15 mouse cellular contexts compared by ENCODE assay signal in genomic region chr11:90232685-90233084, GRCm38 (mm10). TPM values are rescaled to one million over a fixed set of nuclear protein-coding genes. Genes with fewer than 3 reads are reported as not detected.
DNase-seq lines count a peak whose midpoint lies in the region; ATAC-seq lines count a peak whose summit lies in the region.
"Had no signal": no experiment of that assay in that cellular context is flagged by ENCODE, and none has a peak within 500 bp of the region (broad histone marks: within the 10 kb centered on the region; RNA-seq: fewer than 3 reads in every experiment).

No protein-coding gene starts in this region.

- peaks cover 30% of the 10 kb centered on the region for H3K4me1 ChIP-seq in kidney, embryonic 15.5 days

- peak overlapping the region; percentile 83 for H3K27ac ChIP-seq in kidney, embryonic 15.5 days
- H3K27ac ChIP-seq: heart, embryonic 13.5 days; hindbrain, embryonic 12.5 days; stomach, embryonic 15.5 days had no signal

- DNase-seq in adrenal gland, adult 2 months, result peak; percentile 30
- DNase-seq in adrenal gland, adult 8-10 months, result no peak
- no peak for DNase-seq in kidney, postnatal 25 days
- peak; percentile 12 for DNase-seq in brain, embryonic 18.5 days (ENCODE audit: low read depth, low spot score)
- DNase-seq in layer of hippocampus, adult 9-11 months, result peak; percentile 83
- DNase-seq in left cerebral cortex, adult 8-10 months (ENCODE audit: low spot score in 2 of 2), result no peak
- DNase-seq: cerebellum, postnatal 25 days; right cerebral cortex, postnatal 4 days had no signal

- 0 out of 2 replicates have a peak overlapping the region, but pooled peaks have one; percentile 23 for H3K4me2 ChIP-seq in kidney, embryonic 15.5 days
- H3K4me2 ChIP-seq: heart, embryonic 13.5 days; hindbrain, embryonic 12.5 days; liver, embryonic 11.5 days; stomach, embryonic 15.5 days had no signal

- H3K9me3 ChIP-seq in kidney, embryonic 15.5 days (replicated peaks), result no peaks in the 10 kb centered on the region
- H3K9me3 ChIP-seq: heart, embryonic 13.5 days; hindbrain, embryonic 12.5 days; stomach, embryonic 15.5 days had no signal

- no peaks in the 10 kb centered on the region for H3K36me3 ChIP-seq in kidney, embryonic 15.5 days
- H3K36me3 ChIP-seq: heart, embryonic 13.5 days; hindbrain, embryonic 12.5 days; stomach, embryonic 15.5 days had no signal

- ATAC-seq in kidney, embryonic 15.5 days (replicated peaks; ENCODE audit: low FRiP score), result peak; percentile 60
- no peak for ATAC-seq in granulocyte monocyte progenitor cell, adult 5-6 weeks (replicated peaks; ENCODE audit: poor library complexity, severe bottlenecking)
- ATAC-seq: activated CD4-positive, CD25-positive, alpha-beta regulatory T cell, adult 4 months had no signal

- H3K27me3 ChIP-seq in kidney, embryonic 15.5 days, result no peaks in the 10 kb centered on the region
- H3K27me3 ChIP-seq: heart, embryonic 13.5 days; hindbrain, embryonic 12.5 days; stomach, embryonic 15.5 days had no signal

- H3K4me3 ChIP-seq in kidney, embryonic 15.5 days (replicated peaks), result no peak overlapping the region
- H3K4me3 ChIP-seq: heart, embryonic 13.5 days; hindbrain, embryonic 12.5 days; stomach, embryonic 15.5 days had no signal

- H3K9ac ChIP-seq in kidney, embryonic 15.5 days, result no peak overlapping the region
- H3K9ac ChIP-seq: heart, embryonic 13.5 days; hindbrain, embryonic 12.5 days; stomach, embryonic 15.5 days had no signal

- WGBS in kidney, embryonic 15.5 days, result 17% methylated on average over 4 of the region's 4 CpGs

RNA-seq across cellular contexts. Expression of gene Mmd, which starts 16.6 kb away (rescaled TPM):
- 100 to 1,000 TPM; 110 to 147 TPM for total RNA-seq in adrenal gland, adult 2 months (2021)
- polyA plus RNA-seq in adrenal gland, adult 2 months (2012; rRNA removed), result 51.7 and 122 TPM in 2 replicates
- 100 to 1,000 TPM in 1 of 4 experiments, 10 to 100 TPM in 3; 47.3 to 193 (median 87.0) TPM for total RNA-seq in adrenal gland, adult 8-10 months (2022)
- polyA plus RNA-seq in kidney, embryonic 15.5 days (2015; fragmentation: Nextera tagmentation; extraction: Ambion mirVana), result 36.6 and 38.0 TPM in 2 replicates
- 100 to 1,000 TPM; 184 to 215 (median 198) TPM for total RNA-seq in left cerebral cortex, adult 8-10 months (2022)
- 14.0 and 17.9 TPM in 2 replicates for total RNA-seq in granulocyte monocyte progenitor cell, adult 5-6 weeks (2014; fragmentation: Nextera tagmentation)
- 10.6 and 21.5 TPM in 2 replicates for total RNA-seq in granulocyte monocyte progenitor cell, adult 5-6 weeks (2017)

RNA-seq across cellular contexts. Expression of gene Gm45716, which starts 45.2 kb away (rescaled TPM):
- 1 to 10 TPM; 3.0 to 5.5 TPM for total RNA-seq in adrenal gland, adult 2 months (2021)
- 1.5 and 3.7 TPM in 2 replicates for polyA plus RNA-seq in adrenal gland, adult 2 months (2012; rRNA removed)
- total RNA-seq in adrenal gland, adult 8-10 months (2022), result 1 to 10 TPM in 3 of 4 experiments, under 1 TPM in 1; 0.70 to 5.6 (median 2.0) TPM
- 8.1 and 9.8 TPM in 2 replicates for polyA plus RNA-seq in kidney, embryonic 15.5 days (2015; fragmentation: Nextera tagmentation; extraction: Ambion mirVana)
- total RNA-seq in left cerebral cortex, adult 8-10 months (2022), result 1 to 10 TPM; 2.6 to 4.5 (median 3.6) TPM
- 6.9 and 8.3 TPM in 2 replicates for total RNA-seq in granulocyte monocyte progenitor cell, adult 5-6 weeks (2014; fragmentation: Nextera tagmentation)
- 9.1 and 10.1 TPM in 2 replicates for total RNA-seq in granulocyte monocyte progenitor cell, adult 5-6 weeks (2017)

Comparison
In these comparisons a context has a peak if more than half of its experiments do, and no peak if none do; other contexts are left out.
1. DNase-seq: peak in adrenal gland, adult 2 months (single experiment), brain, embryonic 18.5 days (single experiment) and layer of hippocampus, adult 9-11 months (single experiment); none in adrenal gland, adult 8-10 months (single experiment), kidney, postnatal 25 days (0 of 2) and left cerebral cortex, adult 8-10 months (0 of 2).